Mouse (Mus musculus) MEL (cell line): ENCODE data around the gene Dnajc5. TPM values are rescaled to one million over a fixed set of nuclear protein-coding genes. Genes with fewer than 3 reads are reported as not detected.

Experiments
- DNase-seq: peaks from one replicate; pipeline ENCODE4 v3.0.0; 2011; ENCODE audit warnings: low read depth, low spot score
- H3K27ac ChIP-seq: 2 replicates; pipeline ENCODE4 v1.5.1; 2012; ENCODE audit warnings: low read depth, mild to moderate bottlenecking, control low read depth, low read length, moderate library complexity; ENCODE audit not compliant: control insufficient read depth
- H3K27me3 ChIP-seq, 2 experiments: fragments of 150-350 bp in 1 of 2; sonication (generic) in 1 of 2; 2 replicates each; pipeline ENCODE4 v1.6.1; 2012; ENCODE audit warnings: low read length in 2 of 2, mild to moderate bottlenecking in 2 of 2, improper control_type of control experiment in 1 of 2, moderate library complexity in 1 of 2; ENCODE audit not compliant: insufficient read depth in 2 of 2, control insufficient read depth in 1 of 2
- H3K36me3 ChIP-seq, 2 experiments: 2 replicates each; pipeline ENCODE4 v1.6.1; 2012 to 2014; ENCODE audit warnings: low read length in 2 of 2, improper control_type of control experiment in 1 of 2, inconsistent platforms in 1 of 2, mild to moderate bottlenecking in 1 of 2; ENCODE audit not compliant: insufficient read depth in 2 of 2, control insufficient read depth in 1 of 2
- H3K4me1 ChIP-seq, 2 experiments: fragments of 150-350 bp in 1 of 2; sonication (generic) in 1 of 2; 2 replicates each; pipeline ENCODE4 v1.6.1; 2012; ENCODE audit warnings: low read length in 2 of 2, improper control_type of control experiment in 1 of 2, mild to moderate bottlenecking in 1 of 2; ENCODE audit not compliant: insufficient read depth in 2 of 2, control insufficient read depth in 1 of 2
- H3K4me3 ChIP-seq, 2 experiments: fragments of 150-350 bp in 1 of 2; sonication (generic) in 1 of 2; 2 replicates each; pipeline ENCODE4 v1.5.1; 2012; ENCODE audit warnings: low read depth in 2 of 2, low read length in 2 of 2, mild to moderate bottlenecking in 2 of 2, moderate library complexity in 2 of 2, control low read depth in 1 of 2, improper control_type of control experiment in 1 of 2; ENCODE audit not compliant: control insufficient read depth in 1 of 2, insufficient read depth in 1 of 2
- H3K79me2 ChIP-seq: 2 replicates; pipeline ENCODE4 v1.6.1; 2012; ENCODE audit warnings: mild to moderate bottlenecking, low read length, moderate library complexity; ENCODE audit not compliant: control insufficient read depth, poor library complexity, insufficient read depth
- H3K9ac ChIP-seq: 2 replicates; pipeline ENCODE4 v1.6.1; 2012; ENCODE audit warnings: low read depth, mild to moderate bottlenecking, control low read depth, low read length, moderate library complexity; ENCODE audit not compliant: control insufficient read depth, poor library complexity, severe bottlenecking
- H3K9me3 ChIP-seq: fragments of 150-350 bp; sonication (generic); replicated peaks from 2 replicates; pipeline ENCODE4 v1.6.1; 2012; ENCODE audit warnings: mild to moderate bottlenecking, low read length, improper control_type of control experiment, moderate library complexity; ENCODE audit not compliant: insufficient read depth
- CTCF ChIP-seq, 3 experiments: IDR thresholded peaks in 2 of 3; conservative IDR thresholded peaks in 1 of 3; 2 replicates each; pipeline ENCODE4 v1.5.1; 2011 to 2012; ENCODE audit warnings: low read length in 3 of 3, low read depth in 2 of 3, mild to moderate bottlenecking in 2 of 3, improper control_type of control experiment in 1 of 3, inconsistent platforms in 1 of 3, mixed read lengths in 1 of 3, moderate library complexity in 1 of 3; ENCODE audit not compliant: control insufficient read depth in 1 of 3, insufficient read depth in 1 of 3, poor library complexity in 1 of 3, severe bottlenecking in 1 of 3
- E2F4 ChIP-seq: IDR thresholded peaks from 2 replicates; pipeline ENCODE4 v1.6.1; 2011; ENCODE audit warnings: low read depth, low read length, improper control_type of control experiment, borderline replicate concordance
- ETS1 ChIP-seq: IDR thresholded peaks from 2 replicates; pipeline ENCODE4 v1.6.1; 2012; ENCODE audit warnings: low read depth, mild to moderate bottlenecking, inconsistent platforms, low read length, improper control_type of control experiment, moderate library complexity
- GABPA ChIP-seq: IDR thresholded peaks from 2 replicates; pipeline ENCODE4 v1.6.1; 2012; ENCODE audit warnings: low read depth, mild to moderate bottlenecking, inconsistent platforms, low read length, improper control_type of control experiment, moderate library complexity
- GATA1 ChIP-seq: IDR thresholded peaks from 2 replicates; pipeline ENCODE4 v1.6.1; 2011; ENCODE audit warnings: low read depth, low read length, improper control_type of control experiment
- HCFC1 ChIP-seq: IDR thresholded peaks from 2 replicates; pipeline ENCODE4 v1.6.1; 2012; ENCODE audit warnings: low read depth, mild to moderate bottlenecking, inconsistent platforms, low read length, improper control_type of control experiment, moderate library complexity
- KAT2A ChIP-seq: conservative IDR thresholded peaks from 2 replicates; pipeline ENCODE4 v1.6.1; 2012; ENCODE audit warnings: low read depth, low read length, improper control_type of control experiment, inconsistent platforms
- MAX ChIP-seq: IDR thresholded peaks from 2 replicates; pipeline ENCODE4 v1.6.1; 2011; ENCODE audit warnings: low read length, improper control_type of control experiment
- MXI1 ChIP-seq: IDR thresholded peaks from 2 replicates; pipeline ENCODE4 v1.6.1; 2011; ENCODE audit warnings: mild to moderate bottlenecking, low read depth, low read length, improper control_type of control experiment
- NRF1 ChIP-seq: IDR thresholded peaks from 2 replicates; pipeline ENCODE4 v1.6.1; 2014; ENCODE audit warnings: low read depth, mild to moderate bottlenecking, inconsistent platforms, low read length, improper control_type of control experiment, moderate library complexity; ENCODE audit not compliant: poor library complexity, insufficient read depth, severe bottlenecking
- POLR2A ChIP-seq, 2 experiments: IDR thresholded peaks; 2 replicates each; pipeline ENCODE4 v1.6.1; 2011 to 2012; ENCODE audit warnings: low read length in 2 of 2, mild to moderate bottlenecking in 2 of 2, control low read depth in 1 of 2, improper control_type of control experiment in 1 of 2, low read depth in 1 of 2, moderate library complexity in 1 of 2; ENCODE audit not compliant: control insufficient read depth in 1 of 2, insufficient read depth in 1 of 2, poor library complexity in 1 of 2
- RCOR1 ChIP-seq: IDR thresholded peaks from 2 replicates; pipeline ENCODE4 v1.6.1; 2012; ENCODE audit warnings: low read depth, mild to moderate bottlenecking, inconsistent platforms, low read length, improper control_type of control experiment
- SIN3A ChIP-seq: IDR thresholded peaks from 2 replicates; pipeline ENCODE4 v1.6.1; 2012; ENCODE audit warnings: low read length, improper control_type of control experiment, inconsistent platforms
- SMC3 ChIP-seq: IDR thresholded peaks from 2 replicates; pipeline ENCODE4 v1.6.1; 2011; ENCODE audit warnings: low read depth, low read length, improper control_type of control experiment
- ZNF384 ChIP-seq: IDR thresholded peaks from 2 replicates; pipeline ENCODE4 v1.6.1; 2012; ENCODE audit warnings: low read depth, mild to moderate bottlenecking, inconsistent platforms, low read length, improper control_type of control experiment
- polyA plus RNA-seq, 2 experiments: library from polyadenylated mRNA; stranded (reverse) in 1 of 2; unstranded in 1 of 2; fragments of >175 nt in 1 of 2; fragments of >200 nt in 1 of 2; gene quantifications; 2 replicates each; pipeline versions ENCODE4 v1.2.1 to v1.2.4; 2012; ENCODE audit warnings: low replicate concordance in 2 of 2, low read depth in 1 of 2; ENCODE audit not compliant: insufficient read length in 2 of 2, insufficient read depth in 1 of 2, missing spikeins in 1 of 2
- total RNA-seq: library from RNA; depleted of rRNA; stranded (reverse); fragments of 300-350 nt; gene quantifications from 2 replicates; pipeline ENCODE4 v1.2.3, GENCODE M21; 2012

Gene Dnajc5
- total and polyA plus RNA-seq, 3 experiments: 51.9 to 338 (median 57.9) TPM

DNA sequence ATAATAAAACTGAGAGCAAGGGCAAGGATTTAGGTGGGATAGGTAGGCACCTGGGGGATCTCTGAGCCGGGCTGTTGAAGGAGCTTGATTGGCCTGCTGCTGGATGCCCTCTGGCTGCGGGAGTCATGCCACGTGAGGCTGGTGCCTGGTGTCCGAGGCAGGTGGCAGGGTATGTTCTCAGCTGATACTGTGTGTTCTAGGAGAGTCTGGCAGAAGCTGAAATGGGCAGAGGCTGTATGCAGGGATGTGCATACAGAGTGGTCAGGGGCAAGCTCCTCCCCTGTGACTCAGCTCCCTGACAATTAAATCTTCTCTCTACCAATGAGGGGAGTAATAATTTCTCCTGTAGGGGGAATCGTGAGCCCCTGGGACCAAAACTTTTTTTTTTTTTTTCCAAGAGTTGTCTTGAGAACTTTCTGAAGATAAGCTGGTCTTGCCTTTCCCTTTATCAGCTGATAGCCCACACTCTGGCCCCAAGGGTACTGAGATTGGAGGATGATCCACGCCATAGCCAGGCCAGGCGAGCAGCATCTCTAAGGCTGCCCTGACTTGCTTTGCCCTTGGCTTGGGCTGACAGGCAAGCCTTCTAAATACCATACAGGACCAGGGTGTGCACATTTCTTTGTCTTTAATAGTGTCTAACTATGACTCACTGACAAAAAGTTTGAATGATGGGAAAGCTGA, 77.2 kb downstream of the Dnajc5 start:
- Histone ChIP-seq H3K4me1 (peaks cover 7 to 29% of the 10 kb centered on the region in 2 experiments), H3K4me3 (no peak overlapping the region), H3K36me3 (peaks cover 0 to 12% of the 10 kb centered on the region in 2 experiments; a peak in 2 of 4 replicates), H3K79me2 (peaks cover 15% of the 10 kb centered on the region), H3K9ac (no peak overlapping the region), H3K9me3 (no peaks in the 10 kb centered on the region), H3K27me3 (no peaks in the 10 kb centered on the region)
- TF ChIP-seq E2F4: no peak
- peak; percentile 98 for TF ChIP-seq ZNF384
- TF ChIP-seq KAT2A: no peak
- TF ChIP-seq SMC3: 0 out of 2 replicates have a peak, but pooled peaks have one; percentile 11
- peak; percentile 81 for TF ChIP-seq RCOR1
- no peak for TF ChIP-seq GABPA
- TF ChIP-seq CTCF (IDR thresholded peaks at IDR 0.05 in 2 of 3, conservative IDR thresholded peaks at IDR 0.05 in 1 of 3; ENCODE audit: control insufficient read depth in 1 of 3, insufficient read depth in 1 of 3, low read depth in 2 of 3, low read length in 3 of 3, poor library complexity in 1 of 3, severe bottlenecking in 1 of 3): peak in 2 of 3 experiments; percentile 22 to 44; a peak in 4 of 6 replicates
- TF ChIP-seq NRF1: no peak
- TF ChIP-seq GATA1: 0 out of 2 replicates have a peak, but pooled peaks have one; percentile 25
- peak; percentile 32; the same call in 1 of the 2 replicates for TF ChIP-seq ETS1
- TF ChIP-seq SIN3A: peak; percentile 32; the same call in 1 of the 2 replicates
- TF ChIP-seq, all 39 proteins: peak for 7
- DNase-seq: peak; percentile 66
- H3K27ac ChIP-seq: no peak overlapping the region

DNA sequence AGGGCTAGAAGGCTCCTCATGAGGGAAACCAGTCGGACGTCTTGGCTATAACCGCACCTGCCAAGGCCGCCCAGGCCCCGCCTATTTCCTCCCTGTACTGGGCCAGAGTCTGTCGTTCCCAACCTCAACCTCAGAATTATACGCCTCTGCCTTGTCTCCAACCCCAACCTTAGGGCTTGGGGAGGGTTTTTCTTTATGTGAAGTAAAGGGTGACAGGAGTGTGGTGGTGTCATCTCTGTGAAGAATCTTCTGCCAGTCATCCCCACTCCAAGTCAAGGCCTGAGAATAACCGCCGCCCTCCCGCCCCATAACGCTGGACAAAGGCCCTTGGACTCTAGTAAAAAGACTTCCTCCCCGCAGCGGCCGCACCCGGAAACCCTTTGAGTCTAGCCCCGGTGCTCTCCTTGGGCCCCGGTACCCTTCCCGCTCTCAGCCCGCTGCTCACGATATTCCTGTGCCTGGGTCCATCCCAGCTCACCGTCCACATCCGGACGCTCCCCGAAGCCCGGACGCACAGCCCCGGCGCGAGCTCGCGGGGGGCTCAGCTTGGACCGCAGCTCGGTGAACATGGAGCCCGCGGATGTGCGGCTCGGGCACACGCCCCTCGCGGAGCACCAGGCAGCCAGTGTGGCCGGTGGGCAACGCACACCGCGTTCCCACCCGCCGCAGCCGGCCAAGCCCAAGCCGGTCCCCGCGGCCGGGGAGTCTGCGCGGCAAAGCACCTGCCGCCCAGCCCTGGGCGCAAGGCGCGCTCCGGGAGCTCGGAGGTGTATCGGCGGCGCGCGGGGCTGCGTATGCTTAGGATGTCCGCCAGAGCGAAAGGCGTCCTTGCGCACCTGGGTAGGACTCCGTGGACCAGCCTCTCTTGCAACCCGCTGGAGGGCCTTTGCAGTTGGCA, 78.4 kb downstream of the Dnajc5 start, which contains the start of gene Samd10:
Samd10 (minus strand) TSS at position 759 of the 898 bp plus-strand sequence.
- Histone ChIP-seq H3K27ac (no peak within 1 kb of the TSS), H3K27me3 (no peaks in the 10 kb centered on the region), H3K9me3 (no peaks in the 10 kb centered on the region), H3K4me3 (peak within 1 kb of the TSS; percentile 70 to 86), H3K36me3 (peaks cover 0 to 15% of the 10 kb centered on the region in 2 experiments; a peak in 2 of 4 replicates), H3K79me2 (peaks cover 15% of the 10 kb centered on the region), H3K4me1 (peaks cover 6 to 23% of the 10 kb centered on the region in 2 experiments), H3K9ac (peak within 1 kb of the TSS; percentile 70)
- TF ChIP-seq E2F4 (no peak), MAX (no peak), HCFC1 (peak; percentile 5; the same call in 1 of the 2 replicates), MXI1 (0 out of 2 replicates have a peak, but pooled peaks have one; percentile 30), POLR2A (IDR thresholded peaks at IDR 0.05; ENCODE audit: control insufficient read depth in 1 of 2, insufficient read depth in 1 of 2, low read depth in 1 of 2, low read length in 2 of 2, poor library complexity in 1 of 2) (0 out of 4 replicates have a peak, but pooled peaks of 1 of the 2 experiments have one; percentile 38), NRF1 (peak; percentile 54)
- DNase-seq: peak; percentile 59
